Mouse (Mus musculus) CD4-positive, CD25-positive, alpha-beta regulatory T cell, adult 4 months (primary cell): ENCODE measurements around the gene Rab39. TPM values are rescaled to one million over a fixed set of nuclear protein-coding genes. Genes with fewer than 3 reads are reported as not detected.

Experiments used
- polyA plus RNA-seq, 2 experiments: library from polyadenylated mRNA; unstranded; fragments of 100-300 nt; shearing (Covaris generic); gene quantifications; one replicate each; pipeline ENCODE4 v1.2.1; 2017

The Rab39 gene
- polyA plus RNA-seq, 2 experiments from 2014 or later = not detected

Other genes starting within 250 kb of the Rab39 start
- gene Atm, start 169.5 kb downstream of the Rab39 start, polyA plus RNA-seq = 10 to 100 TPM; 27.8 to 35.4 TPM
- gene Npat, start 169.2 kb downstream of the Rab39 start, polyA plus RNA-seq = 10 to 100 TPM; 13.0 to 16.9 TPM
- gene Acat1, start 95.8 kb downstream of the Rab39 start, polyA plus RNA-seq = 10 to 100 TPM; 64.2 to 91.4 TPM
- 10 to 100 TPM; 33.9 to 43.0 TPM for gene Cul5, start 36.2 kb downstream of the Rab39 start, polyA plus RNA-seq
- 10 to 100 TPM; 10.5 to 14.8 TPM for gene Slc35f2, start 65.3 kb upstream of the Rab39 start, polyA plus RNA-seq
- not detected for gene Sln, start 143.9 kb upstream of the Rab39 start, polyA plus RNA-seq